Mouse (Mus musculus): ENCODE measurements around the gene Ache.

The Ache gene

GRCm38 (mm10) chr5:137334317-137334716 is 47.0 kb downstream of the Ache start:
- DNase-seq (ENCODE audit: low spot score), result no peak

- DNase-seq (ENCODE audit: low spot score), result no peak
These were observed 47.7 kb downstream of the Ache start for GRCm38 (mm10) chr5:137335066-137335465.

GRCm38 (mm10) chr5:137337190-137337589 is 49.9 kb downstream of the Ache start:
- no peak for DNase-seq (ENCODE audit: low spot score)

GRCm38 (mm10) chr5:137338256-137338655 is 50.9 kb downstream of the Ache start:
- peak; percentile 34 for DNase-seq (ENCODE audit: low spot score)

- no peak for DNase-seq (ENCODE audit: low spot score)
These were observed 51.5 kb downstream of the Ache start for GRCm38 (mm10) chr5:137338663-137339289.

GRCm38 (mm10) chr5:137339290-137339979 is 52.1 kb downstream of the Ache start:
- DNase-seq (ENCODE audit: low spot score), result no peak

GRCm38 (mm10) chr5:137340222-137340621 is 52.9 kb downstream of the Ache start:
- no peak for DNase-seq (ENCODE audit: low spot score)

GRCm38 (mm10) chr5:137342407-137343012 is 55.2 kb downstream of the Ache start:
- no peak for DNase-seq (ENCODE audit: low spot score)

- DNase-seq (ENCODE audit: low spot score), result no peak
These were observed 56.1 kb downstream of the Ache start for GRCm38 (mm10) chr5:137343412-137343811.

GRCm38 (mm10) chr5:137343869-137344268 is 56.5 kb downstream of the Ache start:
- DNase-seq (ENCODE audit: low spot score), result no peak
